Mouse (Mus musculus) neural tube, embryonic 15.5 days (tissue): ENCODE data around the gene Klk8. TPM values are rescaled to one million over a fixed set of nuclear protein-coding genes. Genes with fewer than 3 reads are reported as not detected.

Experiments
- ATAC-seq: fragments of 200-750 bp; cut with Nextera tagmentation; 2 replicates; pipeline ENCODE4 v1.8.0; 2017; ENCODE audit warnings: mild to moderate bottlenecking, moderate TSS enrichment, moderate library complexity; ENCODE audit not compliant: low FRiP score
- H3K27ac ChIP-seq: fragments of 300-500 bp; sonication (generic); replicated peaks from 2 replicates; pipeline ENCODE4 v1.5.1; 2015; ENCODE audit warnings: mild to moderate bottlenecking, inconsistent platforms
- H3K27me3 ChIP-seq: fragments of 300-500 bp; sonication (generic); replicated peaks from 2 replicates; pipeline ENCODE4 v1.6.1; 2015; ENCODE audit warnings: inconsistent platforms
- H3K36me3 ChIP-seq: fragments of 300-500 bp; sonication (generic); 2 replicates; pipeline ENCODE4 v1.6.1; 2015; ENCODE audit warnings: inconsistent platforms
- H3K4me1 ChIP-seq: fragments of 300-500 bp; sonication (generic); 2 replicates; pipeline ENCODE4 v1.6.1; 2015; ENCODE audit warnings: inconsistent platforms
- H3K4me2 ChIP-seq: fragments of 300-500 bp; sonication (generic); 2 replicates; pipeline ENCODE4 v1.6.1; 2015; ENCODE audit warnings: inconsistent platforms, mild to moderate bottlenecking, moderate library complexity
- H3K4me3 ChIP-seq: fragments of 300-500 bp; sonication (generic); replicated peaks from 2 replicates; pipeline ENCODE4 v1.5.1; 2015; ENCODE audit warnings: mild to moderate bottlenecking, inconsistent platforms
- H3K9ac ChIP-seq: fragments of 300-500 bp; sonication (generic); replicated peaks from 2 replicates; pipeline ENCODE4 v1.6.1; 2015; ENCODE audit warnings: mild to moderate bottlenecking, inconsistent platforms
- H3K9me3 ChIP-seq: fragments of 300-500 bp; sonication (generic); replicated peaks from 2 replicates; pipeline ENCODE4 v1.6.1; 2016; ENCODE audit warnings: inconsistent platforms
- WGBS: fragments of 180-500 bp; shearing (Covaris S2); methylation state at CpG from one replicate; pipeline ENCODE4 v1.1.7; 2015; ENCODE audit warnings: mixed read lengths; 5-methylcytosine and 5-hydroxymethylcytosine counted together
- polyA plus RNA-seq: library from polyadenylated mRNA; unstranded; fragments of >200 nt; fragmentation: Nextera tagmentation; extraction: Ambion mirVana; gene quantifications from 2 replicates; pipeline ENCODE4 v1.2.1, GENCODE M21; 2015

The Klk8 gene
- polyA plus RNA-seq, 1 experiment from 2014 or later = 12.6 TPM

GRCm38 (mm10) chr7:43776506-43776905 lies 20.9 kb upstream of the Klk8 start:
- Histone ChIP-seq H3K27ac (no peak overlapping the region), H3K4me1 (no peaks in the 10 kb centered on the region), H3K4me3 (no peak overlapping the region), H3K27me3 (no peaks in the 10 kb centered on the region), H3K9me3 (no peaks in the 10 kb centered on the region), H3K36me3 (no peaks in the 10 kb centered on the region), H3K9ac (no peak overlapping the region), H3K4me2 (no peak overlapping the region)
- no peak for ATAC-seq
- 88% methylated on average over 5 of the region's 5 CpGs for WGBS

- 88% methylated on average over 12 of the region's 12 CpGs for WGBS
- no peaks in the 10 kb centered on the region for H3K9me3 ChIP-seq
- peaks cover 2% of the 10 kb centered on the region; the same call in 1 of the 2 replicates for H3K4me1 ChIP-seq
- H3K27me3 ChIP-seq = no peaks in the 10 kb centered on the region
- no peak for ATAC-seq
- H3K9ac ChIP-seq = no peak overlapping the region
- no peak overlapping the region for H3K27ac ChIP-seq
- no peak overlapping the region for H3K4me3 ChIP-seq
- no peak overlapping the region for H3K4me2 ChIP-seq
- no peaks in the 10 kb centered on the region for H3K36me3 ChIP-seq
Measured at GRCm38 (mm10) chr7:43777423-43777822, 20.0 kb upstream of the Klk8 start.

- H3K4me2 ChIP-seq = no peak overlapping the region
- H3K36me3 ChIP-seq = no peaks in the 10 kb centered on the region
- H3K4me1 ChIP-seq = peaks cover 5% of the 10 kb centered on the region; the same call in 1 of the 2 replicates
- no peak for ATAC-seq
- peaks cover 4% of the 10 kb centered on the region for H3K27me3 ChIP-seq
- H3K4me3 ChIP-seq = no peak overlapping the region
- H3K9ac ChIP-seq = no peak overlapping the region
- no peak overlapping the region for H3K27ac ChIP-seq
- 90% methylated on average over 10 of the region's 10 CpGs for WGBS
- no peaks in the 10 kb centered on the region for H3K9me3 ChIP-seq
Measured at GRCm38 (mm10) chr7:43778176-43778970, 19.0 kb upstream of the Klk8 start.

- no peak overlapping the region for H3K9ac ChIP-seq
- H3K4me1 ChIP-seq = peaks cover 5% of the 10 kb centered on the region; the same call in 1 of the 2 replicates
- H3K27me3 ChIP-seq = peaks cover 6% of the 10 kb centered on the region
- no peak overlapping the region for H3K4me3 ChIP-seq
- no peak overlapping the region for H3K27ac ChIP-seq
- WGBS = 83% methylated on average over 6 of the region's 6 CpGs
- H3K36me3 ChIP-seq = no peaks in the 10 kb centered on the region
- H3K9me3 ChIP-seq = no peaks in the 10 kb centered on the region
- ATAC-seq = no peak
- H3K4me2 ChIP-seq = no peak overlapping the region
Measured at GRCm38 (mm10) chr7:43780241-43780640, 17.1 kb upstream of the Klk8 start.

GRCm38 (mm10) chr7:43780746-43781145 lies 16.6 kb upstream of the Klk8 start, which contains the start of gene Klk10:
TSS of gene Klk10 (plus strand) at chr7:43781035.
- Histone ChIP-seq H3K4me2 (no peak within 1 kb of the TSS), H3K4me1 (peaks cover 5% of the 10 kb centered on the region; the same call in 1 of the 2 replicates), H3K27me3 (peaks cover 6% of the 10 kb centered on the region), H3K4me3 (no peak within 1 kb of the TSS), H3K9me3 (no peaks in the 10 kb centered on the region), H3K36me3 (no peaks in the 10 kb centered on the region), H3K9ac (no peak within 1 kb of the TSS), H3K27ac (no peak within 1 kb of the TSS)
- ATAC-seq = no peak
- 45% methylated on average over 5 of the region's 5 CpGs for WGBS

GRCm38 (mm10) chr7:43781541-43781940 lies 15.8 kb upstream of the Klk8 start:
- 87% methylated on average over 11 of the region's 11 CpGs for WGBS
- no peak for ATAC-seq

GRCm38 (mm10) chr7:43782275-43783265 lies 14.8 kb upstream of the Klk8 start:
- peak overlapping the region; percentile 47; the same call in 1 of the 2 replicates for H3K9ac ChIP-seq
- WGBS = 10% methylated on average over 36 of the region's 36 CpGs
- peaks cover 5% of the 10 kb centered on the region; the same call in 1 of the 2 replicates for H3K4me1 ChIP-seq
- no peaks in the 10 kb centered on the region for H3K9me3 ChIP-seq
- H3K27me3 ChIP-seq = peaks cover 6% of the 10 kb centered on the region
- H3K4me3 ChIP-seq = peak overlapping the region; percentile 34
- ATAC-seq = peak; percentile 76; the same call in 1 of the 2 replicates
- no peaks in the 10 kb centered on the region for H3K36me3 ChIP-seq
- peak overlapping the region; percentile 70 for H3K4me2 ChIP-seq
- H3K27ac ChIP-seq = no peak overlapping the region

More at GRCm38 (mm10) chr7:43781541-43781940, 15.8 kb upstream of the Klk8 start:
- Histone ChIP-seq H3K36me3 (no peaks in the 10 kb centered on the region), H3K4me3 (no peak overlapping the region), H3K4me1 (peaks cover 5% of the 10 kb centered on the region; the same call in 1 of the 2 replicates), H3K9ac (no peak overlapping the region), H3K4me2 (no peak overlapping the region), H3K27ac (no peak overlapping the region), H3K9me3 (no peaks in the 10 kb centered on the region), H3K27me3 (peaks cover 6% of the 10 kb centered on the region)

- Histone ChIP-seq H3K36me3 (no peaks in the 10 kb centered on the region), H3K4me1 (peaks cover 5% of the 10 kb centered on the region; the same call in 1 of the 2 replicates), H3K27ac (no peak overlapping the region), H3K9ac (no peak overlapping the region), H3K9me3 (no peaks in the 10 kb centered on the region), H3K4me3 (no peak overlapping the region), H3K4me2 (no peak overlapping the region), H3K27me3 (peaks cover 6% of the 10 kb centered on the region)
- WGBS = 89% methylated on average over 1 of the region's 1 CpGs
- ATAC-seq = no peak
Measured at GRCm38 (mm10) chr7:43785286-43785685, 12.1 kb upstream of the Klk8 start.

GRCm38 (mm10) chr7:43788096-43788495 lies 9.3 kb upstream of the Klk8 start:
- Histone ChIP-seq H3K27ac (no peak overlapping the region), H3K27me3 (peaks cover 5% of the 10 kb centered on the region), H3K36me3 (no peaks in the 10 kb centered on the region), H3K9me3 (no peaks in the 10 kb centered on the region), H3K4me1 (no peaks in the 10 kb centered on the region), H3K9ac (no peak overlapping the region), H3K4me3 (no peak overlapping the region), H3K4me2 (no peak overlapping the region)
- WGBS = 83% methylated on average over 3 of the region's 3 CpGs
- no peak for ATAC-seq

GRCm38 (mm10) chr7:43789295-43789694 lies 8.1 kb upstream of the Klk8 start:
- Histone ChIP-seq H3K4me3 (no peak overlapping the region), H3K9me3 (no peaks in the 10 kb centered on the region), H3K36me3 (no peaks in the 10 kb centered on the region), H3K4me1 (no peaks in the 10 kb centered on the region), H3K9ac (no peak overlapping the region), H3K4me2 (no peak overlapping the region), H3K27ac (no peak overlapping the region), H3K27me3 (0 out of 2 replicates have a peak, but pooled peaks cover 3% of the 10 kb centered on the region)
- no peak for ATAC-seq
- 83% methylated on average over 2 of the region's 2 CpGs for WGBS

GRCm38 (mm10) chr7:43791591-43791990 lies 5.8 kb upstream of the Klk8 start, which contains the start of gene Klk9:
TSS of gene Klk9 (plus strand) at chr7:43791891.
- no peaks in the 10 kb centered on the region for H3K36me3 ChIP-seq
- H3K4me1 ChIP-seq = peaks cover 11% of the 10 kb centered on the region
- no peak within 1 kb of the TSS for H3K27ac ChIP-seq
- H3K27me3 ChIP-seq = peaks cover 23% of the 10 kb centered on the region
- H3K9me3 ChIP-seq = no peaks in the 10 kb centered on the region
- WGBS = 75% methylated on average over 7 of the region's 7 CpGs
- no peak within 1 kb of the TSS for H3K4me3 ChIP-seq
- H3K9ac ChIP-seq = no peak within 1 kb of the TSS
- H3K4me2 ChIP-seq = no peak within 1 kb of the TSS
- ATAC-seq = no peak
